In the genomic region with DNA sequence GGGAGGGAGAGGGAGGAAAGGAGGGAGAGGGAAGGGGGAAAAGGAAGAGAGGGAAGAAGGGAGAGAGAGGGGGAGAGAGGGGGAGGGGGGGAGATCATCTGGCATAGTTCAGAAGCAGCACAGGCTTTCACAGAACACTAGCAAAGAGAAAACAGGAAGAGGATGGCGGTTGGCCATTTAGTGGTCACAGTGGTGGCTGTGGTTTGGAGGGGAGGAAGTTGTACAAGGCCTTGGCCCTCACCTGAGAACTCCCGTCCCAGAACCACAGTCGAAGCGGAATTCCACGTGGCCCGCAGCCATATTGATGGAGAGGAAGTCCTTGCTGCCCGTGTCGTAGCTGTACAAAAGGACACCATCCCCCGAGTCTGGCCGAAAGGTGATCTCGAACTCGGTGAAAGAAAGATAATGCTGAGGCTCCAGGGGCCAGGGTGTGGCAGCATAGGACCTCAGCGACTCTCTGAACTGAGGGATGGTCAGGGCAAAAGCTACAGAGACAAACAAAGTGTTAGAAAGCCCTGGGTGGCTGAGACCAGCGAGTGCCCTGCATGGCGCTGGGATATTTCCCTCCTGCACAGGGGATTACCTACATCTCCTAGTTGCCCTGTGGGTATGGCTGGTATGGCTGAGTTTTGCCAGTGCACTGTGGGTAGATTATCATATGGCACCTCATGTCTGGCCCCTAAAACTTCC, we compare ENCODE assay signal across 17 mouse cellular contexts.
"Had no signal": no experiment of that assay in that cellular context is flagged by ENCODE, and none has a peak within 500 bp of the region (broad histone marks: within the 10 kb centered on the region; RNA-seq: fewer than 3 reads in every experiment).

No protein-coding gene starts in this region.

- H3K36me3 ChIP-seq: neural tube, embryonic 12.5 days; stomach, embryonic 15.5 days had no signal

- H3K4me1 ChIP-seq: limb, embryonic 12.5 days; neural tube, embryonic 12.5 days; stomach, embryonic 15.5 days had no signal

- H3K4me2 ChIP-seq: limb, embryonic 12.5 days; neural tube, embryonic 12.5 days; stomach, embryonic 15.5 days had no signal

- H3K9ac ChIP-seq: limb, embryonic 12.5 days; liver, embryonic 14.5 days; neural tube, embryonic 12.5 days; stomach, embryonic 15.5 days had no signal

- DNase-seq: kidney, adult 9 months; kidney, postnatal 36 days; layer of hippocampus, adult 9-11 months; layer of hippocampus, postnatal 36 days; lung, adult 2 months; lung, postnatal 14 days; midbrain, embryonic 14.5 days; right cerebral cortex, postnatal 4 days; spleen, adult 18-20 months; thymus, adult 2 months; thymus, postnatal 25 days had no signal

- H3K27ac ChIP-seq: kidney, postnatal 0 days; limb, embryonic 12.5 days; liver, embryonic 14.5 days; macrophage; neural tube, embryonic 12.5 days; stomach, embryonic 15.5 days had no signal

- H3K27me3 ChIP-seq: limb, embryonic 12.5 days; neural tube, embryonic 12.5 days; stomach, embryonic 15.5 days had no signal

- H3K9me3 ChIP-seq: limb, embryonic 12.5 days; neural tube, embryonic 12.5 days; stomach, embryonic 15.5 days had no signal

- H3K4me3 ChIP-seq: limb, embryonic 12.5 days; neural tube, embryonic 12.5 days; stomach, embryonic 15.5 days had no signal
